Mouse (Mus musculus) retina, embryonic 14.5 days (tissue): ENCODE results near the gene Prkcd.

Experiments
- DNase-seq: peaks from one replicate; pipeline ENCODE4 v3.0.0-alpha.2; 2015; ENCODE audit warnings: low spot score

The Prkcd gene

GRCm38 (mm10) chr14:30625856-30626726 is at the start of gene Prkcd:
Gene Prkcd, minus strand, starts transcription at chr14:30626210.
- DNase-seq = peak; percentile 79

GRCm38 (mm10) chr14:30674947-30675346 is 48.9 kb upstream of the Prkcd start:
- no peak for DNase-seq

- peak; percentile 96 for DNase-seq
These were observed 45.9 kb upstream of the Prkcd start for GRCm38 (mm10) chr14:30671986-30672312.

- DNase-seq = no peak
These were observed 45.3 kb upstream of the Prkcd start for GRCm38 (mm10) chr14:30671095-30671985.

GRCm38 (mm10) chr14:30670161-30670560 is 44.2 kb upstream of the Prkcd start:
- no peak for DNase-seq

- DNase-seq = no peak
These were observed 40.6 kb upstream of the Prkcd start for GRCm38 (mm10) chr14:30666604-30667003.

- no peak for DNase-seq
These were observed 40.1 kb upstream of the Prkcd start for GRCm38 (mm10) chr14:30666061-30666460.

GRCm38 (mm10) chr14:30655531-30655930 is 29.5 kb upstream of the Prkcd start:
- DNase-seq = no peak

GRCm38 (mm10) chr14:30654691-30655228 is 28.8 kb upstream of the Prkcd start:
- DNase-seq = no peak

GRCm38 (mm10) chr14:30653943-30654659 is 28.1 kb upstream of the Prkcd start, which contains the start of gene Rft1:
Gene Rft1, plus strand, starts transcription at chr14:30654360.
- peak; percentile 97 for DNase-seq

- DNase-seq = peak; percentile 48
These were observed 25.0 kb upstream of the Prkcd start for GRCm38 (mm10) chr14:30650969-30651368.

GRCm38 (mm10) chr14:30649745-30650144 is 23.7 kb upstream of the Prkcd start:
- DNase-seq = no peak

GRCm38 (mm10) chr14:30648478-30648877 is 22.5 kb upstream of the Prkcd start:
- no peak for DNase-seq

GRCm38 (mm10) chr14:30646486-30646885 is 20.5 kb upstream of the Prkcd start:
- no peak for DNase-seq

- DNase-seq = no peak
These were observed 19.1 kb upstream of the Prkcd start for GRCm38 (mm10) chr14:30645066-30645465.

GRCm38 (mm10) chr14:30644026-30644425 is 18.0 kb upstream of the Prkcd start:
- no peak for DNase-seq

GRCm38 (mm10) chr14:30641748-30642147 is 15.7 kb upstream of the Prkcd start:
- no peak for DNase-seq

- DNase-seq = no peak
These were observed 12.7 kb upstream of the Prkcd start for GRCm38 (mm10) chr14:30638686-30639085.

GRCm38 (mm10) chr14:30638009-30638408 is 12.0 kb upstream of the Prkcd start:
- DNase-seq = no peak

GRCm38 (mm10) chr14:30637087-30637486 is 11.1 kb upstream of the Prkcd start:
- DNase-seq = no peak

GRCm38 (mm10) chr14:30636499-30636898 is 10.5 kb upstream of the Prkcd start:
- no peak for DNase-seq
